Mouse (Mus musculus) heart, adult 9 months (tissue): Measurements from ENCODE around the gene Gm38393.

Source experiments
- DNase-seq, 2 experiments: peaks; one replicate each; pipeline ENCODE4 v3.0.0; 2022; ENCODE audit warnings: low spot score in 2 of 2

The Gm38393 gene

GRCm38 (mm10) chr7:60004606-60005330 lies at the start of gene Gm38393, which contains the start of gene Snurf:
TSS of gene Gm38393 (minus strand) at chr7:60005064.
TSS of gene Snurf (minus strand) at chr7:60005049.
- peak; percentile 46 to 57 for DNase-seq

- no peak for DNase-seq
Observed at GRCm38 (mm10) chr7:60047481-60048201, 42.8 kb upstream of the Gm38393 start.

- no peak for DNase-seq
Observed at GRCm38 (mm10) chr7:60013186-60013585, 8.3 kb upstream of the Gm38393 start.

GRCm38 (mm10) chr7:60007727-60008360 lies 3.0 kb upstream of the Gm38393 start:
- no peak for DNase-seq

GRCm38 (mm10) chr7:60006262-60006661 lies 1.4 kb upstream of the Gm38393 start:
- DNase-seq: no peak

- peak; percentile 4 to 6 for DNase-seq
Observed at GRCm38 (mm10) chr7:60003921-60004605, 801 bp downstream of the Gm38393 start.

GRCm38 (mm10) chr7:60003006-60003865 lies 1.6 kb downstream of the Gm38393 start:
- DNase-seq: no peak

GRCm38 (mm10) chr7:59978646-59979045 lies 26.2 kb downstream of the Gm38393 start:
- no peak for DNase-seq
